Mouse (Mus musculus): ENCODE measurements at regions not wholly inside any gene's neighbourhood (a gene's known extent, or its start where the extent isn't known, plus 50 kb on each side); places are given as distances from the start of the nearest gene placed in this dataset.

DNA sequence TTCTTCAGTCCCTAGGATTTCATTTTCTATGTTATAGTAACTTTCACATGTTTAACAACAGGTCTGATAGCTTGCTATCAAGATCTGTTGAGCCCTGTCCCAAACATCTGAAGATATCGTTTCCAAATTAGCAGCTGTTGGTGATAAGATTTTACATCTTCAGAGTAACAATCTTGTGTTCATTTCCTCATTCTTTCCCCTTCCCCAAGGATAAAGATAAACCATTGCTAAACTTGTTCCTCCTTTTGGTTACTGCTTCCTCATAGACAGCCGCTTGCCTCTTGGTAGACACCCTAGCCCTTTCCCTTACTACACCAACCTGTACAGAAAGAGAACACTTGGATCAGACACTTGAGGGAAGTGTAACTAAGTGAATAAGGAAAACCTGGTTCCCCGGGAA is 58.6 kb downstream of the Kcnrg start:
- DNase-seq (ENCODE audit: low read depth in 2 of 2, low spot score in 2 of 2), result no peak

GRCm38 (mm10) chr14:61673184-61673583 is 65.9 kb downstream of the Kcnrg start:
- DNase-seq (ENCODE audit: low read depth in 2 of 2, low spot score in 2 of 2), result no peak

- DNase-seq (ENCODE audit: low read depth in 2 of 2, low spot score in 2 of 2), result no peak
Measured at GRCm38 (mm10) chr14:61678107-61678506, 70.8 kb downstream of the Kcnrg start.

DNA sequence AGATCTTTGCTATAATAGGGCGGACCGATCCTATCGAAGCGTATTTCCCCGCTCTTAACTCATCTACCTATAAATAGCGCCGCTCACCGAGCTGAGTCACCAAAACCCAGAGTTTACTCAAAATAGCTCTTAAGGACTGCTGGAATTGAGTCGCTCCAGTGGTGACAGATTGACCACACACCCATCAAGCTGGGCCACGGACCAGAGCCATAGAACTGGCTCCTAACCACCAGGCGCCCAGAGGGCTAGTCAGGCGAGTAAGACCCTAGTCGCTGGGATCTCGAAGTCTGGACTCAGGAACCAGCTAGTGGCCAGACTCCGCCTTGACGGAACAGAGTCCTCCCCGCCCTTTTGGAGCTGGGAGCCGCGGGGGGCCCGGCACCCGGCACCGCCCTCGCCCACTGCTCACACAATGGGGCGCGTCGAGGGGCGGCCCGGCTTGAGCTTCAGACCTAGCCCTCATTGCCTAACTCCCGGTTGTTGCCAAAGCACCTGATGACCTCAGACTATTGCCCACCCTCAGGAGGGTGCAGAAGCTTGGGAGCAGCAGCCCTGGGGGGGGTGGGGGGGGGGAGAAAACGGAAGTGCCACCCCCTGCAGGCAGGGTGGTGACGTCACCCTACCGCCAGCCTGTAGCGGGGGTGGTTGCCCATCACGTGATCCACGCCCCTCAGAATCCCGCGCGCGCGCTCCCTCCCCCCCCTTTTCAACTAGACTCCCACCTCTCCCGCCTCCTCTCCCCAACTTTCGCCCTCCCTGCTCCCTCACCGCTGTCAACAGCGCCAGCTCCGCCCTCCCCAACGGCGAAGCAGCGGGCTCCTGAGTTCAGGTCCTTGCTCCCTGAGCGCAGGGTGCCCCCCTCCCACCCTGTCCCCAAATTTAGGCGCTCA is 73.8 kb downstream of the Kcnrg start:
- peak; percentile 62 to 73 for DNase-seq (ENCODE audit: low read depth in 2 of 2, low spot score in 2 of 2)

- peak; percentile 59 to 69 for DNase-seq (ENCODE audit: low read depth in 2 of 2, low spot score in 2 of 2)
Measured at GRCm38 (mm10) chr14:61681708-61682701, 74.7 kb downstream of the Kcnrg start.

GRCm38 (mm10) chr14:61682721-61683355 is 75.6 kb downstream of the Kcnrg start:
- DNase-seq (ENCODE audit: low read depth in 2 of 2, low spot score in 2 of 2), result peak; percentile 41 to 54

GRCm38 (mm10) chr14:61683356-61683740 is 76.1 kb downstream of the Kcnrg start:
- no peak for DNase-seq (ENCODE audit: low read depth in 2 of 2, low spot score in 2 of 2)

DNA sequence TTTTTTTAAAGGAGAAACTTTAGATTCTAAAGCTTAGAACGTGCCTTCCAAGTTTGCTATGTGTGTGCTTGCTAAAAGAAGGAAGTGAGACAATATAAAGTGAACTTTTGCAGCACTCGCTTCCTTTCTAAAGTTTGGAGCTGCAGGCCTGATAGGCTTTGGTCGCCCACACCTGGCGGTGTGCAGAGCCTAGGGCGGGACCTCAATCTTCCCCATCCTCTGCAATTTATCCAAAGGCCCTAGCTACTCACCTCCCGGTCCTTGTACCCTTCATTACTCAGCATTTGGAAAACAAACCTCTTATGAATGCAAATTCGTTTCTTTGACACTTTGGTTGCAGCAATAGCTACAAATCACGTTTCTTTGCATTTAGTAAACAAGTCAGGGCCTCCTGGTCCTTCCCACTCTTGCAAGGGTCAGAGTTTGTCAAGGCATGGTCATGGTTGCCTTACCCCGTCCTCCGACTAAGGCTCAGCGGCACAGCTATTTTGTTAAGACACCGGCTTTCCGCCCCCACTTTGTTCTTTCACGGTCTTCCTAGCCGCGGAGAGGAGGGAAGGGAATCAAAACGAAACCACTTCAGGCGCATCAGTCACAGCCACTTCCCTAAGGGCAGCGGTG is 76.6 kb downstream of the Kcnrg start:
- no peak for DNase-seq (ENCODE audit: low read depth in 2 of 2, low spot score in 2 of 2)

GRCm38 (mm10) chr14:61684473-61685230 is 77.4 kb downstream of the Kcnrg start:
- no peak for DNase-seq (ENCODE audit: low read depth in 2 of 2, low spot score in 2 of 2)

DNA sequence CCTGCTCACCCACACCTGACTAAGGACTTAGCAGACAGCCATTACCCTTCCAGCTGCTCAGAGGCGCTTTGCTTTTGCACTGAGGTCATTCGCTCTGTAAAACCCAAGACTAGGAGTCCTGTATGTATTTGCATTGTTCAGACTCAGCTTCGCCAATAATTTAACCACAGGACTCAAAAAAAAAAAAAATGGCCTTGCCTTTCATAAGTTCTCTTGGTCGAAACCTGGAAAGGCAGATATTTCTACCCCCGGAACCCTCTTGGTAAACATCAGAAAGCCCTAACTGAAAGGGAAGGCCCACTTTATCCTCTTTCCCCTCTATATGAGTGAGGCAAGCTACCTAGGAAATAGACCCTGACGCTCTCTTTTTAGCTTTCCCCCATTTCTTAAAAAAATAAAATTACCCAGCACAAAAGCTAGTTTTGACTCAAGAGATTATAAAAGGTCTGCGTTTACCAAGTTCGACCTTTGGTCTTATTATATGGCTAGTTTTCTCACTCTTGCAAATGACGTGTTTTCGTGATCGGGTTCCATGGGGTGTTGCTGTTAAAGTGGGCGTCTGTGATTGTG is 78.1 kb downstream of the Kcnrg start:
- DNase-seq (ENCODE audit: low read depth in 2 of 2, low spot score in 2 of 2), result no peak

- DNase-seq (ENCODE audit: low read depth in 2 of 2, low spot score in 2 of 2), result no peak
Measured at GRCm38 (mm10) chr14:61686101-61686691, 78.9 kb downstream of the Kcnrg start.

DNA sequence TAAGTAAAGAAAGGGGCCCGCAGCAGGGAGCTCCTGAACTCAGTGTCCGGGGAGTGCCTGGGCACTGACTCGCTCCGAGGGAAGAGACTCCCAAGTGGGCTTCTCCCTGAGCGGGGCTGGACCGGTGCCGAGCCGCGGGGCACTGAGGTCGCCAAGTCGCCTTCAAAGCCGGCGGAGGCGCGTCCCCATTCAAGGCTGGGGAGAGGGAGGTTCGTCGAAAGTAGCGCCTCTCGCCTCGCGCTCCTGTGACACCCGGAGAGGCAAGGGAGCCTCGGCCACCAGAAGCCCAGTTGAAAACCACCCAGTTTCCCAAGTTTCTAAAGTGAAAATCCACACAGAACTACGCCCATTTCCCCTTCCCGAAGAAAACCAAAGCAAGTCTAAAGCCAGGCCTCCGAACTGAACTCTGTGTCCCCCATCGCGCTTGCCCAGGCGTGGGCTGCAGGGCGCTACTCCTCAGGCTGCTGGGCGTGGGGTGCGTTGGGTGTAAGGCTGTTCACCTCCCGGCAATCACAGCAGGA is 79.6 kb downstream of the Kcnrg start:
- DNase-seq (ENCODE audit: low read depth in 2 of 2, low spot score in 2 of 2), result no peak

GRCm38 (mm10) chr14:61687346-61688012 is 80.2 kb downstream of the Kcnrg start:
- DNase-seq (ENCODE audit: low read depth in 2 of 2, low spot score in 2 of 2), result no peak

DNA sequence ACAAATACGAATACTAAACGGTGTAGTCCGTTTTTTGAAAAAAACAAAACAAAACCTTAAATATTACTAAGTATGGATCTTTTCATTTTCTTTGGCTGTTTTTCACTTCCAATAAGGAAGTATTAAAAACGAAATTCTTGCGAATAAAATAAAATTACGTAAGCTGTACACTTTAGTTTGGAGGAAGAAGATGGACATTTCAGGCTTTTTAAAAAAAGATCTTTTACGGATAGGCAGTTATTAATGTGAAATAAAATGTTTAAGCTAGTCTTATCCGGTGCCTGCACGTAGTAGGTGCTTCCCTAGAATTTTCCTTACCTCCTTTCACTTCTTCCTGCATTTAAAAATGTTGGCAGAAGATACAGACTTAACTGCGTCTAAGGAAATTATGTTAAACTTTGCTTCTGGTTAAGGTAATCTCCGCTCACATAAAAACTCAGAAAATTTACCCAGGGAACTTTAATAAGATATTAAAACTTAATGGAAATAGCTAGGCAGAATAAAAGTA is 80.8 kb downstream of the Kcnrg start:
- no peak for DNase-seq (ENCODE audit: low read depth in 2 of 2, low spot score in 2 of 2)

DNA sequence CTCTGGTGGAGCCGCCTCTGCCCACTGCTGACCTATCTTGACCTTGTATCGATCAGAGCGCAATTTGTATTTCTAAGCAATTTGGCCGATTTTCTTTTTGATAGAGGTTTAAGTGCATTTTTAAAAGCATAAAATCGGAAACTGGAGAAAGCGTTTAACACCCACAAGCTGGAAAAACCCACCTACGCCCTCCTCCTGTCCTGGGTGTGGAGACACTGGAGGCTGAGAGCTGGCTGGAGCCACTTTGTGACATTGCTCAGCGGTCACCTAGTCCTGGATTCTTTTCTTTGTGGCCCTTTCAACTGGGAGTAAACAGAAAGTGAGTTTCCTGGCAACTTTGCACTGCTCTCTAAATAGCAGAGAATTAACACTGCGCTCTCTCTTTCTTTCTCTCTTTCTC is 81.4 kb downstream of the Kcnrg start:
- DNase-seq (ENCODE audit: low read depth in 2 of 2, low spot score in 2 of 2), result no peak

DNA sequence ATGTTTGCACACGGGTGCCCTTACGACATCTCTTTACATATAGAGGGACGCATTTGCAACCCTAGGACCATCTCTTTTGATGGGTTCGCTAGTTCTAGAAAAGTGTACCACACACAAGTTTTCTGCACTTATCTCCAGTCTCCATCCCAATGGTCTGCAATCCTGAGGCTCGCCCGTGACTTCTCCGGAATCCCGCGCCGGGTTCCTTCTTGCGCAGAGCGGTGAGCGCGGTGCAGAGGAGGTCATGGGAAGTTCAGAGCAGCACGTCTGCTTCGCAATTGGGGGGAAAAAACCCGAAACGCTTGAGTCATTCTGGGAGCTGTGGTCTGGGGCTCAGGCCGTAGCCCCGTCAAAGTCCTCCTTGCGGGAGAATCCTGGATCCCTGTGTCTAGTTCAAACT is 82.0 kb downstream of the Kcnrg start:
- DNase-seq (ENCODE audit: low read depth in 2 of 2, low spot score in 2 of 2), result no peak

DNA sequence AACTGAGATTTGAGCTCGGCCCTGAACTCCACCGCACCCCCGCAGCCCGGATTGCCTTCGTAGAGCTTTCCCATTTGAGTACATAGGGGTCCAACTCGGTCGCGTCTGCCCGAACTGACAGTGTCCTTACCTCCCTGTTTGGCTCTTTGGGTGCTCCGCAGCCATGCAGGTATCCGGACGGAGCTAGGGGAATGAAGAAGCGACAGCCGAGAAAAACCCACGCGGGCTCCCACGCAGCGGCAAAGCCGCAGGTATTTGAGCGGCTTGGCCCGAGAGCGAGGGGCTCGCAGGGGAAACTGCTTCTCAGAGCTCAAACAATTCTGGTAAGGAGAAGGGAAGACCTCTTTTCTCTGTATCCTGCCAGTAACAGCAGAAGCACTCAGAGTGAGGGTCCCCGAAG is 82.5 kb downstream of the Kcnrg start:
- DNase-seq (ENCODE audit: low read depth in 2 of 2, low spot score in 2 of 2), result no peak

GRCm38 (mm10) chr14:61691785-61692372 is 84.6 kb downstream of the Kcnrg start:
- no peak for DNase-seq (ENCODE audit: low read depth in 2 of 2, low spot score in 2 of 2)

Measured in CD8-positive naive resting alpha-beta T cell, adult 2 months (primary cell).